28 mouse cellular contexts compared by ENCODE assay signal in the genomic region with DNA sequence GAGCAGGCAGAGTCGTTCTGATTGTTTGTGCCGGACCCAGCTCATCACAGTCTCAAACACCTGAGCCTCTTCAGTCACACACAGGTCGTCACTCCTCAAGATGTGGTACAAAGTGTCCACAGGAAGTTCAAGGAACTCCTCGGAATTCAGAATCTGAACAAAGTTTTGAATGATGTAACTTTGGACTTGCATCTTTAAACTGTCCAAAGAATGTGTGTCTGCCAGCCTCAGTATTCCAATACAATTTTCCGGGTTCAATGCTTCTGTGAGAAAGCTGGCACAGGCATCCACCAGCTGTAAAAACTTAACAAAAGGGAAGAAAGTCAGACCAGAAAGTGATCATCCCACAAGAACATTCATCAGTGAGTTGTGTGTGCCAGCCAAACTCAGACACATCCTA. TPM values are rescaled to one million over a fixed set of nuclear protein-coding genes. Genes with fewer than 3 reads are reported as not detected.
"Had no signal": no experiment of that assay in that cellular context is flagged by ENCODE, and none has a peak within 500 bp of the region (broad histone marks: within the 10 kb centered on the region; RNA-seq: fewer than 3 reads in every experiment).

No protein-coding gene starts in this region.

- H3K36me3 ChIP-seq: embryonic facial prominence, embryonic 10.5 days; embryonic facial prominence, embryonic 12.5 days; embryonic facial prominence, embryonic 13.5 days; embryonic facial prominence, embryonic 15.5 days; forebrain, embryonic 10.5 days; forebrain, embryonic 12.5 days; forebrain, embryonic 15.5 days had no signal

- H3K4me1 ChIP-seq: embryonic facial prominence, embryonic 10.5 days; embryonic facial prominence, embryonic 12.5 days; embryonic facial prominence, embryonic 13.5 days; embryonic facial prominence, embryonic 15.5 days; forebrain, embryonic 12.5 days; forebrain, embryonic 15.5 days had no signal

- DNase-seq: cerebellum, adult 2 months; cerebellum, adult 8-10 months; cerebellum, adult 9-10 months; cerebellum, adult 9-11 months; cerebellum, postnatal 10 days; cerebellum, postnatal 14 days; cerebellum, postnatal 25 days; cerebellum, postnatal 36 days; embryo, embryonic 11 days; forebrain, postnatal 0 days; gastrocnemius, adult 2 months; gastrocnemius, postnatal 10 days; gastrocnemius, postnatal 14 days; gastrocnemius, postnatal 25 days; gastrocnemius, postnatal 36 days; heart, adult 18-20 months; heart, adult 2 months had no signal

- H3K4me2 ChIP-seq: embryonic facial prominence, embryonic 12.5 days; embryonic facial prominence, embryonic 13.5 days; embryonic facial prominence, embryonic 15.5 days; forebrain, embryonic 12.5 days; forebrain, embryonic 13.5 days; forebrain, embryonic 15.5 days had no signal

- H3K27ac ChIP-seq: embryonic facial prominence, embryonic 10.5 days; embryonic facial prominence, embryonic 12.5 days; embryonic facial prominence, embryonic 13.5 days; embryonic facial prominence, embryonic 15.5 days; forebrain, embryonic 10.5 days; forebrain, embryonic 12.5 days; forebrain, embryonic 13.5 days; forebrain, embryonic 15.5 days; gastrocnemius, adult 2 months; heart, adult 2 months had no signal

- H3K9me3 ChIP-seq: embryonic facial prominence, embryonic 10.5 days; embryonic facial prominence, embryonic 12.5 days; embryonic facial prominence, embryonic 13.5 days; embryonic facial prominence, embryonic 15.5 days; forebrain, embryonic 10.5 days; forebrain, embryonic 12.5 days; forebrain, embryonic 13.5 days; forebrain, embryonic 15.5 days had no signal

- H3K4me3 ChIP-seq: embryonic facial prominence, embryonic 10.5 days; embryonic facial prominence, embryonic 12.5 days; embryonic facial prominence, embryonic 13.5 days; embryonic facial prominence, embryonic 15.5 days; erythroblast, embryonic 14.5 days; forebrain, embryonic 10.5 days; forebrain, embryonic 12.5 days; forebrain, embryonic 13.5 days; forebrain, embryonic 15.5 days; gastrocnemius, adult 2 months; heart, adult 2 months had no signal

- H3K9ac ChIP-seq: embryonic facial prominence, embryonic 12.5 days; embryonic facial prominence, embryonic 13.5 days; embryonic facial prominence, embryonic 15.5 days; forebrain, embryonic 12.5 days; forebrain, embryonic 13.5 days; forebrain, embryonic 15.5 days; forebrain, postnatal 0 days had no signal

- H3K27me3 ChIP-seq: embryonic facial prominence, embryonic 12.5 days; embryonic facial prominence, embryonic 13.5 days; embryonic facial prominence, embryonic 15.5 days; forebrain, embryonic 12.5 days; forebrain, embryonic 13.5 days; forebrain, embryonic 15.5 days had no signal

- ATAC-seq: forebrain, embryonic 13.5 days; forebrain, embryonic 14.5 days; forebrain, embryonic 15.5 days; forebrain, embryonic 16.5 days; forebrain, postnatal 0 days had no signal

RNA-seq across cellular contexts. Expression of a gene that starts 25.8 kb away (rescaled TPM):
- polyA plus RNA-seq: erythroblast, embryonic 14.5 days had no signal
